Mouse (Mus musculus): ENCODE data around the gene Hrh3. TPM values are rescaled to one million over a fixed set of nuclear protein-coding genes. Genes with fewer than 3 reads are reported as not detected.

Hrh3 gene
- polyA plus RNA-seq, 1 experiment from 2014 or later, result not detected

DNA sequence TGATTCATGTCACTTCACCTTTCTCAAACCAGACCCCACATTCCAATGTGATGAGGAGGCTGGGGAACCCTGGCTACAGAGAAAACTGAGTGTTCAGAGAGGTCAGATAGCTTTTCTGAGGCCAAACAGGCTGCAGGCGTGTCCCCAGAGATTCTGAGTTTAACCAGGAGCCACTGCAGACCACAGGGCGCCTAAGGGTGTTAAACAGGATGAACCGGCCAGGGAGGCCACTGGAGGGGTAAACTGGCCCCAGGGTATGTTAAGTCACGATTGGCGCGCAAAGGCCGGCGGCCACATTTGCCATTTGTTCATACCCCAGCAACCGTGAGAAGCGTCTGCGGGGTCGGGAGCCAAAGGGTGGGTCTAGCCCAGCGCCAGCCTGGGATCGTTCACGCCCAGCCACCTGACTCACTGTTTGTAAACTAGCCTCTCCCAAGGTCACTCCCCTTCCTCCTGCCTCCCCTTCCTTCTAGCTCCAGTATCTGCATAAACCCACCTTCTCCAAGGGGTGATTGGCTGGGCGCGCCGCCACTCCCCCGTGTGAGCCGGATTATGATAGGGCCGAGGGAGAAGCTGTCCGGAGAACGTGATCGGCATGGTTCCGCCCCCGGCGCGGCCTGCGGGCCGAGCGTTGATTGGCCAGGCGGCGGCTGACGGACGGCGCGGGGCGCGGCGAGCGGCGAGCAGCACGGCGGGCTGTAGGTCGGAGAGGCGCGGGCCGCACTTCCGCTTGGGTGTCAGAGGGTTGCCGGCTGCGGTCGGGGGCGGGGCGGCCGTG is 14.6 kb upstream of the Hrh3 start, which contains the start of gene Osbpl2:
Gene Osbpl2 (plus strand): TSS at position 646 of the 778 bp plus-strand sequence.
- WGBS (ENCODE audit: insufficient replicate concordance), result under 1% methylated on average over 55 of the region's 55 CpGs
- peaks cover 3% of the 10 kb centered on the region for H3K36me3 ChIP-seq

DNA sequence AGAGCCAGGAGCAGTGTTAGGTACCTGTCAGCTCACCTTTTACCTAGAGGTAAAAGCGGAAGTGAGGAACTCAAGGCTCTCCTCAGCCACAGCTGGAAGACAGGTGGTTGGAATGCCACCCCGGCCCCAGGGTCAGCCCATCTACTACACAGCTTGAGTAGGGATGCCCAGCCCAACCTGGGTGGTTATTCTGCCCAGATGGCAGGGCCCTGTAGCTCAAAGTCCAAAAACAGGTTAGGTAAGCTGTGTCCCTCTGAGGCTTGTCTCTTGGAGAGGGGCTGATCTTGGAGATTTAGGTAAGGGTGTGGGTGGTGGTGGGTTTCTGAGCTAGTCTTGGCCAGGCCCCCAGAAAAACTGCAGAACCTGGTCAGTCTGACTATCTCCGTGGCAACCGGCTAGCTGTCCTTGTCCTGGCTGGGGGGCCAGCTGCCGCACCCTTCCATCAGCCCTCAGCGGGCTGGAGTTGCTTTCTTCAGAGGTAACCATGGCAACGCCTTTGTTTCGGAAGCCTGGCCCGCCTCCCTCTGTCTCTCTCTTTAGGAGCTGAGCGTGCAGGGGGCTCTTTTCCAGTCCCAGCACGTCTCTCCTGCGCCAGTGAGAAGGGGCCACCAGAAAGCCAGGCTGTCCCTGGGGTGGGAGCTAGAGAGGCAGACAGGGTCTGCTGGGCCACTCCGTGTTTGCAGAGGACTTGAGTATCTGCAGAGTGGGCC is 13.4 kb upstream of the Hrh3 start:
- peaks cover 44% of the 10 kb centered on the region for H3K4me1 ChIP-seq
- H3K9ac ChIP-seq, result no peak overlapping the region
- no peak overlapping the region for H3K4me3 ChIP-seq
- peak overlapping the region; percentile 86; the same call in 1 of the 2 replicates for H3K4me2 ChIP-seq
- H3K9me3 ChIP-seq (replicated peaks), result no peaks in the 10 kb centered on the region
- H3K27ac ChIP-seq, result no peak overlapping the region
- H3K27me3 ChIP-seq (replicated peaks), result peaks cover 36% of the 10 kb centered on the region
- WGBS (ENCODE audit: insufficient replicate concordance), result 18% methylated on average over 13 of the region's 13 CpGs
- H3K36me3 ChIP-seq, result no peaks in the 10 kb centered on the region
- no peak for ATAC-seq

More for the DNA sequence above, 14.6 kb upstream of the Hrh3 start, which contains the start of gene Osbpl2:
- Histone ChIP-seq H3K4me2 (peak within 1 kb of the TSS; percentile 86), H3K27ac (peak within 1 kb of the TSS; percentile 75), H3K9me3 (replicated peaks) (no peaks in the 10 kb centered on the region), H3K4me3 (peak within 1 kb of the TSS; percentile 81), H3K27me3 (replicated peaks) (peaks cover 36% of the 10 kb centered on the region), H3K9ac (peak within 1 kb of the TSS; percentile 88), H3K4me1 (peaks cover 44% of the 10 kb centered on the region)
- ATAC-seq, result peak; percentile 99

DNA sequence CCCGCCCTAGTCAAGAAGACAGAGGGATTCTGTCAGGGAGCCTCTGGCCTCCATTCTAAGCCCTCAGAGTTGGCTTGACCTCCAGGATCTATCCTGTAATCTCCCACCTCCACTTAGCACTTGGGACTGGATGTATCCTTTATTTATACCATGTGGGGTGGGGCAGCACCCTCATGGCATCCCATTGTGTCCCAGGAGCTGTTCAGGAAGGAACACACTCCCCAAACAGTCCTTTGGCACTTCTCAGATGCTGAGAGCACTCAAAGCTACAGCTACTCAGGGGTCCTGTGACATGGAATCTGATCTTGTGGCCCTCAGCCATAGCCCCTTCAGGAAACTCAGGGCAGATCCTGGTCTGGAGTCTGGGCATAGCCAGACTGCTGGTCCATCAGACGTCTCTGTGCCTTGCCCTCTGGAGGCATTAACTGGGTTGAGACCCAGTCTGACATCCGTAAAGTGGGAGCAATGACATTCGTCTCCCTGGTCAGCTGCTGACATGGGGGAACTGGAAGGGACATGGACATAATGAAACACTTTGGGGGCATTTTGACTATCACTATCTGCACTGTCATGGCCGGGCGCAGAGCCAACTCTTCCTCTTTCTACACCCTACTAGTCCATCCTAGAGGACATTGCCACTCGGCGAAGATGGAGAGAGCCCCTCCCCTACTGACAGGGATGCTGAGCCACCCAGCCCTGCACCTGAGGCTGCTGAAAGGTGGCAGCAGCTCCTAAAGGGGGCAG is 12.6 kb upstream of the Hrh3 start:
- no peak for ATAC-seq
- H3K4me2 ChIP-seq, result no peak overlapping the region
- no peak overlapping the region for H3K27ac ChIP-seq
- peaks cover 44% of the 10 kb centered on the region for H3K4me1 ChIP-seq
- H3K36me3 ChIP-seq, result no peaks in the 10 kb centered on the region
- H3K4me3 ChIP-seq, result no peak overlapping the region
- 53% methylated on average over 8 of the region's 8 CpGs for WGBS (ENCODE audit: insufficient replicate concordance)
- no peaks in the 10 kb centered on the region for H3K9me3 ChIP-seq (replicated peaks)
- H3K9ac ChIP-seq, result no peak overlapping the region
- peaks cover 36% of the 10 kb centered on the region for H3K27me3 ChIP-seq (replicated peaks)

DNA sequence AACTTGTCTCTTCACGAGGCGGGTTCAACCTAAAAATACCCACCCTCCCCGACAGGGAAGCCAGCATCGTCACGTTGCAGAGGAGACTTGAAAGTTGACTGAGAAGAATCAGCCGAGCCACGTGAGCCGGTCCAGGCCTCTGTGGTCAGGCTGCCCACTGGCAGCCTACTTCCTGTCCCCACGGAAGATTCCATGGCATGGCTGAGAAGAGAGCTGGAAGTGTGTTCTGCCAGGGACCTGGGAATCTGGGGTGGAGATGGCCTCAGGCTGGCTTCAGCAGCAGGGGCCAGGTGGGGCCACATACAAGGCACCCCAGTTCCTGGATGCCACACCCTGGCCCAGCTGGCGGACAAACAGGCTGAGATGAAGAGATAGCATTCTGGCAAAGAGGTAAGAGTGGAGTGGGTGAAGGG is 11.8 kb upstream of the Hrh3 start:
- Histone ChIP-seq H3K27me3 (replicated peaks) (peaks cover 36% of the 10 kb centered on the region), H3K27ac (no peak overlapping the region), H3K4me2 (no peak overlapping the region), H3K4me3 (no peak overlapping the region), H3K9me3 (replicated peaks) (no peaks in the 10 kb centered on the region), H3K36me3 (no peaks in the 10 kb centered on the region), H3K4me1 (peaks cover 43% of the 10 kb centered on the region), H3K9ac (no peak overlapping the region)
- 30% methylated on average over 10 of the region's 10 CpGs for WGBS (ENCODE audit: insufficient replicate concordance)
- no peak for ATAC-seq

DNA sequence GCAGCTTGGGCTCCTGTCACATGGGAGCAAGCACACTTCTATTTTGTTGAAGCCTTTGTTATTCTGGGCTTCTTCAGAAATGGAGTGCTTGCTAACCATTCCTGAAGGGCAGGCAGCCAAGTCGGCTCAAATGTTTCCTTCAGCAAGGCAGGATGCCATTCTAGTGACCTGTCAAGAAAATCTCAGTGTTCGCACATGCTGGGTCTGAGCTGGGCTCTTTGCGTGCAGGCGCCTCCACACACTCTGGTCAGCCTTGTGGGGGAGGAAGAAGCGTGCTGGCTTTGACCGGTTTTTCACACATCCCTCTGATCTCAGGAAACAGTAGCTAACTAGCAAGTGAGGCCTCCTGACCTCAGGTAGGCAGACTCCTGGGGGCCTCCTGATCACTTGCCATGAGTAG is 11.0 kb upstream of the Hrh3 start:
- ATAC-seq, result no peak
- H3K9ac ChIP-seq, result no peak overlapping the region
- H3K4me2 ChIP-seq, result no peak overlapping the region
- 30% methylated on average over 6 of the region's 6 CpGs for WGBS (ENCODE audit: insufficient replicate concordance)
- H3K9me3 ChIP-seq (replicated peaks), result no peaks in the 10 kb centered on the region
- H3K36me3 ChIP-seq, result no peaks in the 10 kb centered on the region
- peaks cover 44% of the 10 kb centered on the region for H3K27me3 ChIP-seq (replicated peaks)
- no peak overlapping the region for H3K27ac ChIP-seq
- H3K4me1 ChIP-seq, result peaks cover 35% of the 10 kb centered on the region
- no peak overlapping the region for H3K4me3 ChIP-seq

DNA sequence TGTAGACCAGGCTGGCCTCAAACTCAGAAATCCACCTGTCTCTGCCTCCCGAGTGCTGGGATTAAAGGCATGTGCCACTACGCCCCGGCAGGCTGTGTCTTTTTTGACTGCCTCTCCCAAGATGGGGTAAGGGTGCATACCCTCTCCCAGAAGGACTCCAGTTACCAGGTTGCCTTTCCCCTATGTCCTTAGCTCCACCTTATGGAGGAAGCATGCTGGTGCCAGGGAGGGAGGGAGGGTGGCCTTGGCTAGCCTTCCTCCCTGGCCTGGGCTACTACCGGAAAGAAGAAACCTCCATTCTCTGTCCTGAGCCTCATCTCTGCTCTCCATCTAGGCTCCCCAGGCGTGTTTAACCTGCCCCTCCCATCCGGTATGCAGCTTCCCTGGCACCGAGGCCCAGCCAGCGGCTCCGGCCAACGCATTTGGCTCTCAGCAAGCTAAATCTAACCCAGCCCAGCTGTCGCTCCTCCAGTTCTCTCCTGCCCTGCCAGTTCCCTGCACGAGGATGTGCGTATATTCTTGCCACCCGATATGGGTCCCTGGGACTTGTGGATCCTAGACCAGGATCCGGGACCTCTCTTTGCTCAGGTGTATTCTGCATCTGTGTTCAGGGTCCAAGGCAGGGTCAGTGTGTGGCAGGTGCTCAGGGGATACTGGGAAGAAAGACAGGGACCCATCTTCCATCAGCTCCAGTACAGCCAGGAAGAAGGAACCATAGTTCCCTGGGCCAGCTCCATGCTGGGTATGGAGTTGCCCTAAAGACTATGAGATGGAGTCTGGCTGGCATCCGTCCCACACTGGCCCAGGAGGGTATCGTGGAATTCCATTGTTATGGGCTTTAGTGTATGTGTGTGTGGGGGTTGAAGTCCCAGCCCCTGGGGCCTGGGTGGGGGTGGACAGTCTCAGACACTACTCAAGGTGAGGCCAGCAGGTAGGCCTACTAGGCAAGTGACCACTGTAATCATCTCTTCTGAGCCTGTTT is 9.9 kb upstream of the Hrh3 start:
- H3K36me3 ChIP-seq, result no peaks in the 10 kb centered on the region
- peaks cover 28% of the 10 kb centered on the region for H3K4me1 ChIP-seq
- H3K27ac ChIP-seq, result no peak overlapping the region
- H3K4me3 ChIP-seq, result no peak overlapping the region
- 60% methylated on average over 17 of the region's 17 CpGs for WGBS (ENCODE audit: insufficient replicate concordance)
- H3K9me3 ChIP-seq (replicated peaks), result no peaks in the 10 kb centered on the region
- no peak for ATAC-seq
- H3K4me2 ChIP-seq, result no peak overlapping the region
- H3K9ac ChIP-seq, result no peak overlapping the region
- peaks cover 51% of the 10 kb centered on the region for H3K27me3 ChIP-seq (replicated peaks)

DNA sequence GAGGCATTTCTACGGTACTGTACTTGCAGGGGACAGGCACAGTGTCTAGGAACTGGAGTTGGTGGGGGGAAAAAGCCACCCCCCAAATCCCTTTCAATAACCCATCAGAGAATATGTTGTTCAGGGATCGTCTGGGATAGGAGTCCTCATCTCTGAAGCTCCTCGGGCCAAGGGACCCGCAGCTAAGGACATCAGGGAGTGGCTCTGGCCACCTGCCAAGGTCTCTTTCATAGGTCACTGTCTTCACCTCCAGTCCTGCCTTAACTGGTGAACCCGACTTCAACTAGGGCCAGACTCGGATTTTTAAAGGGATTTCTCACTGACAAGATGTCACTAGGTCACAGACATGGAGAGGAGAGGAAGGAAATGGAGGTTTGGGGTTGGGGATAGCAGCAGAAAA is 4.0 kb upstream of the Hrh3 start:
- Histone ChIP-seq H3K9me3 (replicated peaks) (no peaks in the 10 kb centered on the region), H3K4me2 (no peak overlapping the region), H3K27ac (no peak overlapping the region), H3K4me3 (no peak overlapping the region), H3K36me3 (no peaks in the 10 kb centered on the region), H3K4me1 (peaks cover 16% of the 10 kb centered on the region), H3K9ac (no peak overlapping the region), H3K27me3 (replicated peaks) (peaks cover 59% of the 10 kb centered on the region)
- no peak for ATAC-seq
- WGBS (ENCODE audit: insufficient replicate concordance), result 43% methylated on average over 6 of the region's 6 CpGs

DNA sequence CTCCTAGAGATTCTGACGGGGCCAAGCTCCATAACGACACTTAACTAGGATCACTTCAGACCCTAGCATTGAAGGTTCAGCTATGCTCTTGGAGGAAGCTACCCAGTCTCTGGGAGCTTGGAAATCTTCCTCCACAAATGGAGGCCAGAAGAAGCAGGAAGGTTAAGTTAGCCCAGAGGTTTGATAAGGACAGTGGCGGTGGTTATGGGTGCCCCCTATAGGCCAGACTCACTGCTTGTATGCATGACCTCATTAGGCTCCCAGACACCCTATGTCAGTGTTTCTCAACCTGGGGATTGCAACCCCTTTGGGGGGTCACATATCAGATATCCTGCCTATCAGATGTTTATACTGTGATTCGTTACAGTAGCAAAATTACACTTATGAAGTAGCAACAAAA is 2.8 kb upstream of the Hrh3 start:
- Histone ChIP-seq H3K4me2 (no peak overlapping the region), H3K36me3 (no peaks in the 10 kb centered on the region), H3K9me3 (replicated peaks) (no peaks in the 10 kb centered on the region), H3K4me3 (no peak overlapping the region), H3K4me1 (peaks cover 21% of the 10 kb centered on the region), H3K27ac (no peak overlapping the region), H3K9ac (no peak overlapping the region), H3K27me3 (replicated peaks) (peaks cover 71% of the 10 kb centered on the region)
- 48% methylated on average over 4 of the region's 4 CpGs for WGBS (ENCODE audit: insufficient replicate concordance)
- ATAC-seq, result no peak

DNA sequence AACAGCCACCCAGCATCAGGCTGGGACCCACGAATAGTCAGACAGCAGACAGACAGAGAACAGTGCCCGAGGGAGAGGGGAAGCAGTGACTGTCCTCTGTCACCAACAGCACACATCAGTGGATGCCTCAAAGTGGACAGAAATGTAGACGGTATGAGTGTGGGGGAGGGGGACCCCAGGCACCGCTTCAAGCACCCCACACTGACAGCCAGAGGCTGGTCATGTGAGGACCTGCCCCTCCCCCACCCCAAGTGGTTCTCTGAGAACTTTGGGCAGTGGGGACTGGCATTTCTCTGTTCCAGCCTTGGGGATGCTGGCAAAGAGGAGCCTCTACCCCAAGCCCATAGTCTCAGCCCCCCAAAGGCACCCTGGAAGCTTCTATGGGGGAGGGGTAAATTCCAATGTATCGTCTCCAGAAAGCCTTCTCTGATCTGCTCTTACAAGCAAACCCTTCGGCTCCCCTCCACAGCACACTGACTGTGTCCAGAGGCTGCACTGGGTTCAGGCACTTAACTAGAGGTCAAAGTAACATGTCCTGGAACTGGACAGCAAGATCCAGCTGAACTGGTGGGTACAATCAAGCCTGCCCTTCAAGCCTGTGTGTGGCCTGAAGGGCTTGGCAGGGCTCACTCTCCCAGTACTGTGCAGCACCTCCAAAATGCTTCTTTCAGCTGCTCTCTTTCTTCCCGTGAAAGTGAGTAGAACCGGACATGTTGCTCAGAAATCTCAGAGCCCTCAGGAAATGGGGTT is 1.3 kb upstream of the Hrh3 start:
- Histone ChIP-seq H3K4me3 (no peak overlapping the region), H3K4me2 (no peak overlapping the region), H3K27me3 (replicated peaks) (peaks cover 82% of the 10 kb centered on the region), H3K9me3 (replicated peaks) (no peaks in the 10 kb centered on the region), H3K27ac (no peak overlapping the region), H3K9ac (no peak overlapping the region), H3K4me1 (peaks cover 21% of the 10 kb centered on the region), H3K36me3 (no peaks in the 10 kb centered on the region)
- no peak for ATAC-seq
- WGBS (ENCODE audit: insufficient replicate concordance), result 24% methylated on average over 8 of the region's 8 CpGs

DNA sequence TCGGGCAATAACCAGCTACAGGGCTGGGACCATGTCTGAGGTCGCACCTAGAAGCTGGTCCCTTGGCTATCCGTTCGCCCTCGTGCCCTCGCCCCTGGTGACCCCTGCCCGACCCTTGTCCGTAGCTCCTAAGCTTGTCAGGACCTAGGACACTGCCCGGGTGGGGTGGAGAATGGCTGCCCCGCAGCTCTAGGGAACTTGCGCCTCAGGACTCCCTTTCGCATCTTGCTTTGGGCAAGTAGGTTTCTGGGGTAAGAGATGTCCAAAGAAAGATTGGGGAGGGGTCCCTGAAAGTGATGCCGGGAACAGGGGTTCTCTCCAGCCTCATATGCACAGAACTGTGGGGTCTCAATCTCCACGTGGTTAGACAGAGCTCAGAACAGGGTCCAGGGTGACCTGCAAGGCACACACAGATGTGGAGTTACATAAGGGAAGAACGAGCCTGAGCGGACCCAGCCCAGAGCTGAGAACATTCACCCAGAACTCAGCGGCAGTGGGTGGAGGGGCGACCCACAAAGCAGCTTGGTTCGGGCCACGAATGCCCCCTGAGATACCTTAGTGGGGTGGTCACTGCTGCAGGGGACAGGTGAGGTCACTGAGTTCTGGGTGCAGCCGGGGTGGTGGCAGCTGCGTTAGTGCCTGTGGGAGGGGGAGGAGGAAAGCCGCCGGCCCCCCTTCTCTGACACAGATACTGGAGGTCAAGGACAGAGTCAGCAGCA is 530 bp upstream of the Hrh3 start:
- ATAC-seq, result no peak; the same call in 1 of the 2 replicates
- Histone ChIP-seq H3K9ac (no peak overlapping the region), H3K36me3 (no peaks in the 10 kb centered on the region), H3K27me3 (replicated peaks) (peaks cover 82% of the 10 kb centered on the region), H3K4me1 (peaks cover 22% of the 10 kb centered on the region), H3K9me3 (replicated peaks) (no peaks in the 10 kb centered on the region), H3K27ac (no peak overlapping the region), H3K4me2 (peak overlapping the region; percentile 79), H3K4me3 (peak overlapping the region; percentile 50)
- 11% methylated on average over 24 of the region's 24 CpGs for WGBS (ENCODE audit: insufficient replicate concordance)
